Mouse (Mus musculus) ovary, postnatal 10 days (tissue): Measurements from ENCODE around the gene Tex14.

Experiments used
- DNase-seq: peaks from one replicate; pipeline ENCODE4 v3.0.0; 2022; ENCODE audit warnings: low spot score

Tex14 gene

DNA sequence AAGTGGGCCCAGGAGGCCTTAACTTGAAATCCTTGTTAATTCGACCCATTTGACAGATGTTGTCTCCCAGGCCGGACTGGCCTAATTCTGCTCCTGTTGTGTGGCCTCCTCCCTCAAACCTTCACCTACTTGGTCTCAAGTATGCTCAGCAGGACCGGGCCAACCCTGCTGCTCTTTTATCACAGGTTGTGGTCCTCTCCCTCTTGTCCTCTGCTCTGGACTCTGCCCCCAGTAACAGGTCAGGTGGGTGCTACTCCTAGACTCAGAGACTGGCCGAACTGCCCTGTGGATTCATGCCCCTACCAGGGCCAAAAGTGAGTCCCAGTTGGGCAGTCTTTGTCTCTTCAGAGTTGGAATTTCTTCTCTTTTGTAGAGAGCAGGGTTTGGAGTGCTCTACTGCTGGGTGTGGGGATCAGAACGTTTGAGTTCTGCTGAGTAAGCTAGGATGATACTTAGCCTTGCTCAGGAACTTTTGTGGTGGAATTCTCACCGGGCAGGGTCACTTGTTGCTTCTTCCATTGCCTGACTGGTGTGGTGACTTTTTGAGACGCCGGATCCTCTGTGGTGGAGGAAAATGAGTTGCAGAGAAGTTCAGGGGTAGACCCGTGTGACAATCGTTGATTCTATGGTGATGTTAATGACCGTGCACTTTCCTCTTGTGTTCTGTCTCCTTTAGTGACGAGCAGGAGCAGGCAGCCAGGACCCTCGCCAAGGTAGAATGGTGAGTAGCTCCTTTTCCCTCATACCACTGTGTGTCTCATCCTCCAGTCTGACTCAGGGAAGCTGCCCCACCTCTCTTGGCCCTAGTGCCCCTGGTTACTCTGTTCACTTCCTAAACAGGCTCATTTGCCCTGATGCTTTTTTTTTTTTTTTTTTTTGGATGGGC lies 188.1 kb downstream of the Tex14 start:
- no peak for DNase-seq

DNA sequence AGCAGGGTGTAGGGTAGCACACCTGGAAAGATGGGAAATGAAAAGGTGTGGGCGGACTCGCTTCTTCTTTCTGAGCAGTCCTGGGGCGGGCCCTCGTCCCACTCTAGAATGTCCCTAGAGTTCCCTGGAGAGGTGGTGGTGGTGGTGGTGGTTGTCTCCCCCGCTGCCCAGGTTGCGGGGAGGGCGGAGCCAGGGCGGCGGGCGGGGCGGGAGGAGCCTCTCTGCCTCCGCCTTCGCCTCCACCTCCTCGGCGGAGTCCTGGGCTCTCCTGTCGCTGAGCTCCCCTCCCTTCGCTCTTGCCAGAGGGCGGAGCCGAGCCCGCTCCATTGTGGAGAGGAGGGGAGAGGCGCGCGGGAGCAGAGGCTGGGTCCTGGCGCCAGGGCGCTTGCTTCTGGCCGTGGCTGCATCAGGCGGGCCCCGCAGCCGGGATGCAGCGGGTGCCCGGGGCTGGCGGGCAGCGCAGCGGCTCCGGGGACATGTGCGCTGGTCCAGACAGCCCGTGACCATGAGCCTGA lies 190.5 kb downstream of the Tex14 start:
- DNase-seq: peak; percentile 55

DNA sequence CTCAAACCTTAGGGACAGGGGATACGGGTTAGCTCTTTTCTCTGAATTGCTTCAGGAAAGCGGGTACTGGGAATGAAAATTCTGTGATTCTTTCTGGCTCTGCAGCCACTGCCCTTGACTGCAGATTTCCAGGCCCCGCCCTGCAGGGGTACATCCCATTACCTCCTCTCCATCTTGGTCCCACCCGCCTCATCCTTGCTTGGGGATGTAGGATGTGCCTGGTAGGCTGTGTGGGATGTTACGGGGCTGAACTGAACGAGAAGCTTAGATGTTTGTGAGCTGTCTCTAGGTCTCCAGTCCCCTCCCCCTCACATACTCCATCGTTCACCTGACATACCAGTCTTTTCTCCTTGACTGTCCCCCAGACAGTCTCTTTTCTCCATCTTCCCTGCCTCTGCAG lies 191.1 kb downstream of the Tex14 start:
- no peak for DNase-seq

DNA sequence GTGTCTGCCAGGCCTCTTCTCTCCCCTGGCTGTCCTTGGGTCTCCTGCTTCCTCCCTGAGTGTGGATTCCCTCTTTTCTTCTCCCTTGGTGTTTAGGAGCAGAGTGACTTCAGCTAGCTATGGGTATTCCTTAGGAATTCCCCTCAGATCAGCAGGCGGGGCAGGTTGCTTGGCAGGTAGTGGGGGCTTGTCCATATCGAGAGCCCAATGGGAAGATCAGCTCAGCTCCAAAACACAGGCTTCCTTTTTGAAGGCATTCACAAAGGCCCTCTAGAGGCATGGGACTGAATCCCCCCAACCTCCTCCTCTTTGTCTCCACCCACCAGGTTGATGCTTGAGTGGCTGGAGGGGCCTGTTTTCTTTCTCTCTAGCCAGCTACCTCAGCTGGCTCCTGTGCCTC lies 191.6 kb downstream of the Tex14 start:
- DNase-seq: no peak

DNA sequence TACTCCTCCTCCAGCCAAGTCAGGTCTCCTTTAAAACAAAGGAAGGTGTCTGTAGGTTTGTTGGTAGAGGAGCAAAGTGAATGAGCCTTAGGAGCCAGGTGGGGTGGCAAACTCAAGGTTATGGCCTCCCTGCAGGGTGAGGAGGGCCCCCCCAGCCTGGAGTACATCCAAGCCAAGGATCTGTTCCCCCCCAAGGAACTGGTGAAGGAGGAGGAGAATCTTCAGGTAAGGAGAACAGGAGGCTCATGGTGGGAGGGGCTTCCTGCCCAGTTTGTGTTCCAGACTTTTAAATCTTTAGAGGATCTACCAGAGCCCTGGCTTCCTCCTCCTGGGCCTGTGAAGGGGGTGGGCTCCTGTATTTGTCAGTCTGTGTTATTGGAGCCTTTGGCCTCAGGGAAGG lies 192.2 kb downstream of the Tex14 start:
- no peak for DNase-seq

DNA sequence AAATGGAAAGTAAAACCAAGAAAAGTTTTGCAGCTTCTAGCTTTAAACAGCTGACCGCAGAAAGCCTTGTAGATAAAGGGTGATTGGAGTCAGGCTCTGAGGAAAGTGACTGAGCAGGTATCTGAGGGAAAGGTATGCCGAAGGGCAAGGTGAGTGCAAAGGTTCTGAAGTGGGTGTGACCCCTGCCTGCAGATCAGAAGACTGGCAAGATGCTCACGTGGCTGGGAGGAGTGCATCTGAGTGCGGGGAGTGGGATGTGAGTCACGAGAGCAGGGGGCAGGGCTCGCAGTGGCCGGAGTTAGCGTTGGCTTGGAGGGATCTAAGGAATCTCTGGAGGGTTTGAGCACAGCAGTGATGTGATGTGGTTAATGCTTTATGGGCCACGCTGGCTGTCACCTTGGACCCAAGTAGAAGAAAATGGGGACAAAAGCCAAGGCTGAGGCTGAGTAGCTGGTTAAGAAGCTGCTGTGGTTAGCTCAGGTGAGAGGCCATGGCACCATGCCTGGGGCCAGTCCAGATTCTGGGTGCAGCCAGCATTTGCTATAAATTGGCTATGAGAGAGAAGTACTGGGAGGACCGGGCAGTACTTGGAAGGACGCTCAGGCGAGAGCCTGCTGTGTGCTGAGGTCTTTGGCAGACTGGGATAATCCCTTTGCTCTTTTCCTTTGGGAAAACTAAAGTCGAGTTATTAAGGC lies 194.7 kb downstream of the Tex14 start:
- no peak for DNase-seq

DNA sequence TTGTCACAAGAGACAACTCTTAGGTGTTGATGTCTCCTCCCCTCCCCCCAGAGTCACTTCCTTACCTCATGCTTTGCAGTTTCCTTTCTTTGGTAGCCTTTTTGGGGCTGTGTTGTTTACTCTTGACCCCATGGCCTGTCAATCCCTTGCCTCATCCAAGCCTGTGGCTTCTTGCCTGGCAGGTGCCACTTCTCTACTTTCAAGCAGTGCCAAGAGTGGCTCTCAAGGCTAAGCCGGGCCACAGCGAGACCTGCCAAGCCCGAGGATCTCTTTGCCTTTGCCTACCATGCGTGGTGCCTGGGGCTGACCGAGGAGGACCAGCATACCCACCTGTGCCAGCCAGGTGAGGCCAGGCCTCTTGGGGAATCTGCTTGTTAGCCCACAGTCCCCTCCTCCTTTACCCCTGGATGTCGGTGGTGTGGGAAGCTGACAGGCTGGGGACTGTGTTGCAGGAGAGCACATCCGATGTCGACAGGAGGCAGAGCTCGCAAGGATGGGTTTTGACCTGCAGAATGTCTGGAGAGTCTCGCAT lies 195.5 kb downstream of the Tex14 start:
- no peak for DNase-seq

DNA sequence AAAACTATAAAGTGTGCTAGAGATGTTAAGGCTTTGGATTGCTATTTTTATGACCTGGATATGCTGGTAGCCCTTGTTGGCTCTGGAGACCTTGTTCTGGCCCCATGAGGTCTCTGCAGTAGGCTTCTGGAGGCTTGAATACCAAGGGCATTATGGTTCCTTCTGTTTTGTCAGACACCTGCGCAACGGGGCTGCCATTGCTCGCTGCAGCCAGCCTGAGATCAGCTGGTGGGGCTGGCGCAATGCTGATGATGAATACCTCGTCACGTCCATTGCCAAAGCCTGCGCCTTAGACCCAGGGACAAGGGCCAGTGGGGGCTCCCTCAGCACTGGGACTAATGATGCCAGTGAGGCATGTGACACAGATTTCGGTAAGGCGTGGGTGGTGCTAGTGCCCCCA lies 197.4 kb downstream of the Tex14 start:
- DNase-seq: no peak

DNA sequence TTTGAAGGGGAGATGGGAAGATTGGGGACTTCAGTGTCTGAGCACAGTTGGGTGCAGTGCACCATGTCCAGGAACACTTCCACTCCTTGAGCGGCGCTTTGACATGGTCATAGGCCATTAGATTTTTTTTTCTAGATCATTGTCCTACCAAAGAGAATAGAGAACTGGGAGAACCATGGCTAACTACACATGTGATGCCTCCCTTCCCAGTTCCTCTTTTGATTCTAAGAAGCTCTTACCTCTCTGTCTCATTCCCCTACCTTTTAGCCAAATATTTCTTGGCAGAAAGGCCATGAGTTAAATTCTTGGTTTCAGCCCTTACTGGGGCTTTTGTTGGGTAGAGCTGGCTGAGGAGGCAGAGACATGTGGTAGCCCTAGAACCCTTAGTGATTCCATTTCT lies 198.7 kb downstream of the Tex14 start:
- no peak for DNase-seq
